Mouse (Mus musculus) limb, embryonic 12.5 days (tissue): ENCODE measurements around the gene Nr4a3. TPM values are rescaled to one million over a fixed set of nuclear protein-coding genes. Genes with fewer than 3 reads are reported as not detected.

ENCODE experiments used
- ATAC-seq: fragments of 200-750 bp; cut with Nextera tagmentation; 2 replicates; pipeline ENCODE4 v1.8.0; 2017; ENCODE audit warnings: low read depth, moderate TSS enrichment; ENCODE audit not compliant: insufficient number of reproducible peaks, insufficient read depth, low FRiP score, low TSS enrichment
- H3K27ac ChIP-seq: fragments of 300-500 bp; sonication (generic); 2 replicates; pipeline ENCODE4 v1.5.1; 2016; ENCODE audit warnings: mild to moderate bottlenecking, moderate library complexity
- H3K27me3 ChIP-seq: fragments of 300-500 bp; sonication (generic); 2 replicates; pipeline ENCODE4 v1.6.1; 2016; ENCODE audit warnings: mild to moderate bottlenecking, moderate library complexity
- H3K36me3 ChIP-seq: fragments of 300-500 bp; sonication (generic); 2 replicates; pipeline ENCODE4 v1.6.1; 2016; ENCODE audit warnings: mild to moderate bottlenecking, moderate library complexity
- H3K4me1 ChIP-seq: fragments of 300-500 bp; sonication (generic); replicated peaks from 2 replicates; pipeline ENCODE4 v1.6.1; 2016
- H3K4me2 ChIP-seq: fragments of 300-500 bp; sonication (generic); 2 replicates; pipeline ENCODE4 v1.6.1; 2016; ENCODE audit warnings: mild to moderate bottlenecking, moderate library complexity
- H3K4me3 ChIP-seq: fragments of 300-500 bp; sonication (generic); replicated peaks from 2 replicates; pipeline ENCODE4 v1.5.1; 2016; ENCODE audit warnings: mild to moderate bottlenecking
- H3K9ac ChIP-seq: fragments of 300-500 bp; sonication (generic); replicated peaks from 2 replicates; pipeline ENCODE4 v1.6.1; 2016; ENCODE audit warnings: mild to moderate bottlenecking, moderate library complexity
- H3K9me3 ChIP-seq: fragments of 300-500 bp; sonication (generic); 2 replicates; pipeline ENCODE4 v1.6.1; 2016; ENCODE audit warnings: mild to moderate bottlenecking, moderate library complexity
- WGBS: fragments of 180-500 bp; shearing (Covaris S2); methylation state at CpG from one replicate; pipeline ENCODE4 v1.1.7; 2016; 5-methylcytosine and 5-hydroxymethylcytosine counted together
- polyA plus RNA-seq: library from polyadenylated mRNA; unstranded; fragments of >200 nt; fragmentation: Nextera tagmentation; extraction: Ambion mirVana; gene quantifications from 2 replicates; pipeline ENCODE4 v1.2.1, GENCODE M21; 2016

The Nr4a3 gene
- polyA plus RNA-seq, 1 experiment from 2014 or later: 0.11 TPM

DNA sequence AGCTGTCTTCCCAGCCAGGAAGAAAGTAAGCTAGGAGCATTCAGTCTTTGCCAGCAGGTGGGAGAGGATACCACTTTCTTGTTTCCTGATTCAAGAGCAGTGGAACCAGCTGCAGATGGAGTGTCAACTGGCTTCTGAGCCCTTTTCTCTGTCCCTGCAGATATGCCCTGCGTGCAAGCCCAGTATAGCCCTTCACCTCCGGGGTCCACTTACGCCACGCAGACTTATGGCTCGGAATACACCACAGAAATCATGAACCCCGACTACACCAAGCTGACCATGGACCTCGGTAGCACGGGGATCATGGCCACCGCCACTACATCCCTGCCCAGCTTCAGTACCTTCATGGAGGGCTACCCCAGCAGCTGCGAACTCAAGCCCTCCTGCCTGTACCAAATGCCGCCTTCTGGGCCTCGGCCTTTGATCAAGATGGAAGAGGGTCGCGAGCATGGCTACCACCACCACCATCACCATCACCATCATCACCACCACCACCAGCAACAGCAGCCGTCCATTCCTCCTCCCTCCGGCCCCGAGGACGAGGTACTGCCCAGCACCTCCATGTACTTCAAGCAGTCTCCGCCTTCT, 6.2 kb downstream of the Nr4a3 start:
- H3K27ac ChIP-seq: no peak overlapping the region
- peak overlapping the region; percentile 41 for H3K4me3 ChIP-seq
- no peak for ATAC-seq

GRCm38 (mm10) chr4:48051674-48052121, 6.7 kb downstream of the Nr4a3 start:
- WGBS: under 1% methylated on average over 37 of the region's 37 CpGs
- no peak overlapping the region for H3K27ac ChIP-seq
- ATAC-seq: no peak

More for the DNA sequence above, 6.2 kb downstream of the Nr4a3 start:
- H3K4me2 ChIP-seq: peak overlapping the region; percentile 76
- H3K27me3 ChIP-seq: peaks cover 86% of the 10 kb centered on the region
- H3K36me3 ChIP-seq: no peaks in the 10 kb centered on the region
- H3K9ac ChIP-seq: peak overlapping the region; percentile 54; the same call in 1 of the 2 replicates
- H3K9me3 ChIP-seq: no peaks in the 10 kb centered on the region
- 7% methylated on average over 19 of the region's 19 CpGs for WGBS
- H3K4me1 ChIP-seq: peaks cover 35% of the 10 kb centered on the region

DNA sequence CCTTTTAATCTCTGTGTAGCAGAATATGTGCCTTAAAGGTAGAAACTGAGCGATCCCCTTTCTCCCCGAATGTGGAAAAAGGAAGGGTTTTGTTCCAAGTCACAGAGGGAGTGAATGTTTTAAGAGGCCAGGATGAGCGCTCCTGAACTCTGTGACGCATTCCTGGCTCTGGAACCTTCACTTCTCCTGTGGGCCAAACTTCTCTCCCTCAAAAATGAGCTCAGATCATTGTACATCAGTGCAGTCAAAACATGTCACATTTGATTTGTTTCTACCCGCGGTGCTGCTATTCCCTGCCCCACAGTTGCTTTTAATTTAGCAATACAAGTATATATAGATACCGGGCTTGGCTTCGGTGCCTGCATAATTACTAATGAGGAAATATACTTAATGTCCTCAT, 16.8 kb downstream of the Nr4a3 start:
- H3K4me1 ChIP-seq: peaks cover 3% of the 10 kb centered on the region; the same call in 1 of the 2 replicates
- ATAC-seq: no peak
- H3K4me2 ChIP-seq: no peak overlapping the region
- H3K27ac ChIP-seq: no peak overlapping the region
- no peak overlapping the region for H3K9ac ChIP-seq
- peaks cover 4% of the 10 kb centered on the region; the same call in 1 of the 2 replicates for H3K27me3 ChIP-seq
- no peaks in the 10 kb centered on the region for H3K36me3 ChIP-seq
- no peaks in the 10 kb centered on the region for H3K9me3 ChIP-seq
- no peak overlapping the region for H3K4me3 ChIP-seq
- 58% methylated on average over 8 of the region's 8 CpGs for WGBS

More at GRCm38 (mm10) chr4:48051674-48052121, 6.7 kb downstream of the Nr4a3 start:
- H3K9me3 ChIP-seq: no peaks in the 10 kb centered on the region
- H3K4me3 ChIP-seq: peak overlapping the region; percentile 41
- peak overlapping the region; percentile 54 for H3K9ac ChIP-seq
- no peaks in the 10 kb centered on the region for H3K36me3 ChIP-seq
- peaks cover 85% of the 10 kb centered on the region for H3K27me3 ChIP-seq
- H3K4me2 ChIP-seq: peak overlapping the region; percentile 76
- peaks cover 30% of the 10 kb centered on the region for H3K4me1 ChIP-seq

DNA sequence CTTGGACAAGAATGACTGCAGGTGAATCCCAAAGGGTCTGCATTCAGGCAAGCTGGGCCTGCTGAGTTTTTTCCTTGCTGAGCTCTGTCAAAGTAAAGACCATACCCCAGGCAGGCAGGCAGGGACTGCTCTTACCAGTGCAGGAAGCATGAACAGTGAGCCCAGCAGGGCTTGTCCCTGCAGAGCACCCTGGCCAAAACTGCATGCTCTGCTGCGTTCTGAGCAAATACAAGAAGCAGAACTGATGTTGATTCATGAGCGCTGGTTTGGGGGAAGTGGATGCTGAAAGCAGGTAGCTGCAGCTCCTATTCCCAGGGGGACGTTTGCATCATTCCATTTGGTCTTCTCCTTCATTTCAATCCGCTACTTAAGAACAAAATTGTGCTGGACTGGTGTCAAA, 19.4 kb downstream of the Nr4a3 start:
- ATAC-seq: no peak
- Histone ChIP-seq H3K4me3 (no peak overlapping the region), H3K9me3 (no peaks in the 10 kb centered on the region), H3K9ac (no peak overlapping the region), H3K27ac (no peak overlapping the region), H3K4me1 (peaks cover 3% of the 10 kb centered on the region; the same call in 1 of the 2 replicates), H3K27me3 (no peaks in the 10 kb centered on the region), H3K36me3 (no peaks in the 10 kb centered on the region), H3K4me2 (no peak overlapping the region)
- 46% methylated on average over 4 of the region's 4 CpGs for WGBS

DNA sequence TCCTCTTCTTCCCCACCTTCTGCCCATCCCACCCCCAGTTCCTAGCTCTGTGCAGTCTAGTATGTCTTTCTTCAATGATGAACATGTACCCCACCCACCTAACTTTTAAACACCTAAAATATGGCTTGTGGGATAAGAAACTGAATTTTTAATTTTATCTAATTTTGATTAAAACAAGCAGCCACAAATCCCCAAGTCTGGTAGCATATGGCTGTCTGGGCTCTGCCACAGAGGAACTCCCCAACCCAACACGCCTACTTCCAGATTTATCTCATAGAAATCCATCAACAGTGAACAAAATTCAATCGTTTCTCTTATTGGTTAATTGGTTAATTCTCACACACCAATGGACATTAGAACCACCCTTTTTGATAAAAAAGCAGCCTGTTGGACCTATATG, 21.7 kb downstream of the Nr4a3 start:
- Histone ChIP-seq H3K36me3 (no peaks in the 10 kb centered on the region), H3K9me3 (no peaks in the 10 kb centered on the region), H3K4me1 (peaks cover 3% of the 10 kb centered on the region; the same call in 1 of the 2 replicates), H3K27ac (no peak overlapping the region), H3K4me2 (no peak overlapping the region), H3K4me3 (no peak overlapping the region), H3K27me3 (no peaks in the 10 kb centered on the region), H3K9ac (no peak overlapping the region)
- ATAC-seq: no peak
- 85% methylated on average over 2 of the region's 2 CpGs for WGBS

DNA sequence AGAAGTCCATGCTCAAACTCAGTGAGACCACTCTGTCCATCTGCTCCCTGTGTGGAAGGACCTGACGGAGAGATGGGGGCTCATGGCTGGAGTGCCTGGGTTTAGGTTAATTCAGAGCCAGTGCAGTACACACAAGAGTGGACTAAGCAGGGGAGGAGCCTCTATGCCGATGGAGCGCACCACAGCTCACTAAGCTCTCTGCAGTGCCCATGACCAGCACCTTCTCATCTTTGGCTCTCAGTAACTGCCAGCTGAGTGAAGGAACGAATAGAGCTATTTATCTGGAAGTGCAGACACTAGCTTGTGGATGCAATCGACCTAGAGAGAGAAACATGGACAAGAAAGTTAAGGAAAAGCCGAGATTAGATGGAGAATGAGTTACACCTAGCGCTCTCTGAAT, 24.2 kb downstream of the Nr4a3 start:
- H3K9ac ChIP-seq: no peak overlapping the region
- H3K4me2 ChIP-seq: no peak overlapping the region
- no peaks in the 10 kb centered on the region for H3K36me3 ChIP-seq
- H3K4me1 ChIP-seq: no peaks in the 10 kb centered on the region
- ATAC-seq: no peak
- no peak overlapping the region for H3K27ac ChIP-seq
- H3K27me3 ChIP-seq: no peaks in the 10 kb centered on the region
- 83% methylated on average over 7 of the region's 7 CpGs for WGBS
- H3K9me3 ChIP-seq: no peaks in the 10 kb centered on the region
- no peak overlapping the region for H3K4me3 ChIP-seq

- Histone ChIP-seq H3K9me3 (no peaks in the 10 kb centered on the region), H3K36me3 (no peaks in the 10 kb centered on the region), H3K27me3 (no peaks in the 10 kb centered on the region), H3K27ac (no peak overlapping the region), H3K4me3 (no peak overlapping the region), H3K4me2 (no peak overlapping the region), H3K4me1 (peaks cover 2% of the 10 kb centered on the region; the same call in 1 of the 2 replicates), H3K9ac (no peak overlapping the region)
- ATAC-seq: no peak
- WGBS: 91% methylated on average over 3 of the region's 3 CpGs
Observed at GRCm38 (mm10) chr4:48072006-48072405, 27.1 kb downstream of the Nr4a3 start.

DNA sequence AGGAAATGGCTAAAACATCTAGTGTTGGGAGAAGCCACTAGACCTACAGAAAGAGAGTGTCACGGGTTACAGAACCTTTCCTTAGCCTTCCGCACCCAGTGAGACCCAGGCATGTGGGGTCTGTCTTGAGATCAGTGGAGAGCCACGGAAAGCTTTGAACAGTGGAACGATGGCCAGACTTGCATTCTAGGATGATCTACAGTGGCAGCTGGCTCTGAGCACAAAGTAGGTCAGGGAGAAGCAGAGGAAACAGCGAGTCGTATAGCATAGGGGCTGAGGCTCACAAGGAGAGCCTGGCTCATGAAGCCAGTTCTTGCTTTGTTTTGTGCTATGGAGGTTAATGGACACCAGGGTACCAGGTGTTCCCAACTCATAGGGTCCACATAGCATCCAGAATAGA, 28.4 kb downstream of the Nr4a3 start:
- no peak overlapping the region for H3K4me2 ChIP-seq
- peaks cover 15% of the 10 kb centered on the region for H3K4me1 ChIP-seq
- ATAC-seq: no peak
- H3K36me3 ChIP-seq: no peaks in the 10 kb centered on the region
- H3K27ac ChIP-seq: no peak overlapping the region
- H3K27me3 ChIP-seq: no peaks in the 10 kb centered on the region
- 85% methylated on average over 6 of the region's 6 CpGs for WGBS
- no peak overlapping the region for H3K4me3 ChIP-seq
- H3K9ac ChIP-seq: no peak overlapping the region
- H3K9me3 ChIP-seq: no peaks in the 10 kb centered on the region

- no peaks in the 10 kb centered on the region; the same call in 1 of the 2 replicates for H3K27me3 ChIP-seq
- H3K4me2 ChIP-seq: no peak overlapping the region
- H3K36me3 ChIP-seq: no peaks in the 10 kb centered on the region
- H3K4me3 ChIP-seq: no peak overlapping the region
- ATAC-seq: no peak
- H3K9me3 ChIP-seq: no peaks in the 10 kb centered on the region
- no peak overlapping the region for H3K9ac ChIP-seq
- H3K27ac ChIP-seq: no peak overlapping the region
- H3K4me1 ChIP-seq: peaks cover 19% of the 10 kb centered on the region
- WGBS: 89% methylated on average over 5 of the region's 5 CpGs
Observed at GRCm38 (mm10) chr4:48074451-48075240, 29.7 kb downstream of the Nr4a3 start.

DNA sequence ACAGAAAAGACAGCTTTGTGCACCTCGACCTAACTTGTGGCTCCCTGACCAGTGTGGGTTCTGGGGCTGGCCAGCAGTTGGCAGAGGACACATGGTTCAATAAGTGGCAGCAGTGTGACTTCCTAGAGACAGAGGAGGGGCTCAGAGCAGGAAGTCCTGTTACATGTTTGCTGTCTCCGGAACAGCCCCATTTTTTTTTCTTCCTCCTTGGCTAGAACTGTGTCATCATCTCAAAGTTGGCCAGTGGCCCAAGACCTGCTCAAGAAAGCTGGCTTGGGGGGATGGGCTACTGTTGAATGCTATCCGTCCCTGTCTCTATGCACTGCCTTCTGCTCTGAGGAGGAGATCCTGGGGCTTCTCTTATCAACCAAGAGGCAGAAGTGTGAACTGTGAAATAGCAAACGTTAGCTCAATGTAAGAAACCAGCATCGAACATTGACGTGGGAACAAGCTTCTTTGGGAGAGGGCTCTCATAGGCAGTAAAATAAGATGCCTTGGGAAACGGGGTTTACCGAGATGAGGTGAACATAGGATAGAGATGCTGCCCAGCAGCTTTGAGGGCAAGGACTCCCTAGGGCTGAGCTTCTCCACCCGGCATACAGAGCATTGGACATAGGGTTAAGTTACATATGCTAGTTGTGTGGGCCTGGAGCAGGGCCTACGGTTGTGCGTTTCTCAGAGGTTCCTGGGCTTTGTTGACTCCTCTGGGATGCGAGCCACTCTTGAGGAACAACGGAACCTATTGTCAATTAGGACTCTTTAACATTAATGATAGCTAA, 31.9 kb downstream of the Nr4a3 start:
- Histone ChIP-seq H3K9ac (no peak overlapping the region), H3K27ac (no peak overlapping the region), H3K4me1 (peaks cover 19% of the 10 kb centered on the region), H3K4me3 (no peak overlapping the region), H3K36me3 (no peaks in the 10 kb centered on the region), H3K9me3 (no peaks in the 10 kb centered on the region), H3K4me2 (no peak overlapping the region), H3K27me3 (no peaks in the 10 kb centered on the region; the same call in 1 of the 2 replicates)
- WGBS: 78% methylated on average over 13 of the region's 13 CpGs
- ATAC-seq: no peak

GRCm38 (mm10) chr4:48078213-48078612, 33.3 kb downstream of the Nr4a3 start:
- ATAC-seq: no peak

More at GRCm38 (mm10) chr4:48078213-48078612, 33.3 kb downstream of the Nr4a3 start:
- Histone ChIP-seq H3K4me1 (peaks cover 19% of the 10 kb centered on the region), H3K27me3 (no peaks in the 10 kb centered on the region; the same call in 1 of the 2 replicates), H3K9ac (no peak overlapping the region), H3K27ac (no peak overlapping the region), H3K9me3 (no peaks in the 10 kb centered on the region), H3K36me3 (no peaks in the 10 kb centered on the region), H3K4me2 (peak overlapping the region; percentile 6), H3K4me3 (no peak overlapping the region)
- 4% methylated on average over 4 of the region's 4 CpGs for WGBS
